2 mouse cellular contexts compared by ENCODE assay signal in the genomic region with DNA sequence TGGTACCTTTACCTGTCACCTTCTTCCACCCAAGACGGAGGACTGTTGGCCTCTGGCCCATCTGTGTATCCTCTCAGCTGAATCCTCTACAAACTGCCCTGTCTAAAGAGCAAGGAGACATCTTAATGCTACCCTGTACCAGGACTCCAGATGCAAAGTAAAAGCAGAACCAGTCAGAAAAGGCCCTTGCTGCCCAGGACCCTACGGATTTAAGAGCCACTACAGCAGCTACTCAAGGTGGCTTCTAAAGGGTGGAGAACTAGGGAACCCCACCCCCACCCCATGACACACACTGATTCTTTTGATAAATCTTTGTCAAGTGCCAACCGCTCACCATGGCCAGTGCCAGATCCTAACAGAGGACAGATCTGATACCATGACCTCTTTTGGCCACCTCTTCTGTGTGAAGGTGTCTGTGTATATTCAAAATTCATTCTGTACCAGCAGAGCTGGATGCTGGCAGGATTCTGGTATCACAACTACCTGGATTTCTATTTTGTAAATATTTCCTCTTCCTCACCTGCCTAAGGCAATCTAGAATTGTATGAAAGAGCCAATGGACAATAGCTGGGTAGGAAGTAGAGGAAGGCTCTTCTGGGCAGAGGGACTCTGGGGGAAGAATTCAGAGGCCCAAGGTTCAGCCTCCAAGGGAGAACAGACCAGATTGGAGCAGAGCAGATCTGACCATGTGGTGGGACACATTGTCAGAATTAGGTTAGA.
TF ChIP-seq lines count a peak whose summit lies in the region.

No protein-coding gene starts in this region.

TF ChIP-seq in CH12.LX, 34 proteins besides CTCF, POLR2A, EP300 and RAD21:
- TF ChIP-seq POLR2AphosphoS2 (IDR thresholded peaks at IDR 0.05; ENCODE audit: low read depth, low read length) (peak; percentile 98), CHD2 (IDR thresholded peaks at IDR 0.05; ENCODE audit: low read length) (peak; percentile 25; the same call in 1 of the 2 replicates), ZNF384 (IDR thresholded peaks at IDR 0.05; ENCODE audit: low read depth, low read length) (no peak)

TF ChIP-seq in MEL, 35 proteins besides CTCF, POLR2A, EP300 and RAD21:
- TF ChIP-seq ZMIZ1 (IDR thresholded peaks at IDR 0.05; ENCODE audit: low read depth, low read length): peak; percentile 14
- no peak for TF ChIP-seq POLR2AphosphoS5 (IDR thresholded peaks at IDR 0.05; ENCODE audit: borderline replicate concordance, low read depth, low read length)
- peak; percentile 72 for TF ChIP-seq POLR2AphosphoS2 (IDR thresholded peaks at IDR 0.05; ENCODE audit: low read length)
